Mouse (Mus musculus): Measurements from ENCODE around the gene Tram1l1.
"Not testable (repeated sequence)": the region's sequence is repeated elsewhere in the genome, so short reads cannot be mapped to it uniquely, and the experiment has no call there.

Gene Tram1l1

DNA sequence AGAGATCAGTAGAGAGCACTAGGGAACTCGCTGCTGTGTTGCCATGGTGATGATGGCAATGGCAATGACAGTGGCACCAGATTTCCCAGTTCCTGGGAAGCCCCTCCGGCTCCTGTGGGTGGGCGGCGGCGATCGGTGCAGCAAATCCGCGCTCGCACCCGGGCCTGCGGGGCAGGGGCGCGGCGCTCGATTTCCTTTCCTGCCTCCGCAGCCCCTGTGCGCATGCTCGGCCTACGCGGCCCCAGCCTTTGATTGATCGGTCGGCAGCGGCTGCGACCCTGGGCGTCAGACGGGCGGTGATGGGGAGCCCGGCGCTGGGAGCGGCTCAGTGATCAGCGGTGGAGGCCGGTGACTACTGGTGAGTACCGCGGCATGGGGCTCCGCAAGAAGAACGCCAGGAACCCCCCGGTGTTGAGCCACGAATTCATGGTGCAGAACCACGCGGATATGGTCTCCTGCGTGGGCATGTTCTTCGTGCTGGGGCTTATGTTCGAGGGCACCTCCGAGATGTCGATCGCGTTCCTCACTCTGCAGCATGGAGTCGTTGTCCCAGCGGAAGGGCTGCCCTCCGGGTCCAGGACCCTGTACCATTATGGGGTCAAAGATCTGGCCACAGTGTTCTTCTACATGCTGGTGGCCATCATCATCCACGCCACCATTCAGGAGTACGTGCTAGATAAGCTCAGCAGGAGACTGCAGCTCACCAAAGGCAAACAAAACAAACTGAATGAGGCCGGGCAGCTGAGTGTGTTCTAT is at the start of gene Tram1l1:
Gene Tram1l1 (plus strand): TSS at position 35 of the 756 bp plus-strand sequence.
- peak; percentile 87 for DNase-seq

DNA sequence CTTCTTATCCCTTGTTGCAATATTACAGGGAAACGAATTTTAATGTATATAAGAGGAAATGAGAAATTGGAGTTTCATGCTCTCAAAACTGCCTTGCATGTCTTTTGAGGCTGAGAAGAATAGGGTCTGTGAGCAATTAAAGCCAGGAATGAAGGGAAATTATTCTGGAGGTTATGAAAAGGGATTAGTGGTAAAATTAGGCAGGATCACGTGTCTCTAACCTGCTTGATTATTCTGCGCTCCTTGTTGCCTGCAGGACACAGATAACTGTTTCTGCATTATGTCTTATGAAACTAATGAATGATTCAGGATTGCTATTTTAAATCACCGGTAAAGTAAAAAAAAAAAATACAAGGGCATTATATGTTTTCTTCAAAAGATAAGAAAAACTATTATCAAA is 49.4 kb upstream of the Tram1l1 start:
- DNase-seq = no peak

DNA sequence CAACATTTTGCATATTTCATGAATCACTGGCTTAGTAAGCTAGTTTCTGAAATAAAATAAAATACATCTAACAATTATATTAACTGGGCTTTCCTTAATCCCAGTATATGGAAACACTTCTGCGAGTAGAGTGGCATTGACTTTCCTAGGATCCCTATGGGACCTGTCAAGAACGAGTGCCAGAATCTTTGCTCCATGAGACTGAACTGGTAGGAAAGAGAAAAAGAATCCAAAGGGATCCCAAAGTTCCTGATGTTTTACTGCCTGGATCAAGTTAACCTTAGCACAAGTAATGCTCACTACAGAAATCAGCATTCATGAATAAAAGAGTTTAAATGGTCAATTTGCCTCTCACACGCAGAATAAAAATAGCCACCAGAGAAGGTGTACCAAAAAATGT is 49.0 kb upstream of the Tram1l1 start:
- DNase-seq = no peak

DNA sequence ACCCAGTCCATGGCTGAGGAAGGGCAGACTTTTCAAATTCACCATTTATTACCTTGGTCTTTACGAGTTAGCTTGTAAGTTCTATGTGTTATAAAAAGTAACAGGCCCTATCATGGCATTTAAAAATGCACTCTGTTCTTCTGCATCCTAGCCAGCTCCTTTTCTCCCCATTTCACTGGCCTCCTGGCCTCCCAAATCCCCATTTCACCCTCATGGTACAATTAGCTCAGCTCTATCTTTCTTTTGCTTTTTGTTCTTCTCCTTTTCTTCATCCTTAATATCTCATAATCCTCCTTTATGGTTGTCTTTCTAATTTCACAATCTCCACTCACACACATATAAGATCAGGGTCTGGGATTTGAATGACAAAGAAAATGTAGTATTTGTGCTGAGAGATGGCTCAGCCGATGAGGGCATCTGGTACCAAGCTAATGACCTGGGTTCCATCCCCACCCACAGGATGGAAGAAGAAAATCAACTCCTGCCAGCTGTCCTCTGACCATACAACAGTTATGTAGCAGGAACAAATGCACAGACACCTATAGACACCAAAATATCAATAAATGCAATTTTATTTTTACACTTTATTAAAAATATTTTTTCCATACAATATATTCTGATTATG is 48.1 kb upstream of the Tram1l1 start:
- DNase-seq = no peak

DNA sequence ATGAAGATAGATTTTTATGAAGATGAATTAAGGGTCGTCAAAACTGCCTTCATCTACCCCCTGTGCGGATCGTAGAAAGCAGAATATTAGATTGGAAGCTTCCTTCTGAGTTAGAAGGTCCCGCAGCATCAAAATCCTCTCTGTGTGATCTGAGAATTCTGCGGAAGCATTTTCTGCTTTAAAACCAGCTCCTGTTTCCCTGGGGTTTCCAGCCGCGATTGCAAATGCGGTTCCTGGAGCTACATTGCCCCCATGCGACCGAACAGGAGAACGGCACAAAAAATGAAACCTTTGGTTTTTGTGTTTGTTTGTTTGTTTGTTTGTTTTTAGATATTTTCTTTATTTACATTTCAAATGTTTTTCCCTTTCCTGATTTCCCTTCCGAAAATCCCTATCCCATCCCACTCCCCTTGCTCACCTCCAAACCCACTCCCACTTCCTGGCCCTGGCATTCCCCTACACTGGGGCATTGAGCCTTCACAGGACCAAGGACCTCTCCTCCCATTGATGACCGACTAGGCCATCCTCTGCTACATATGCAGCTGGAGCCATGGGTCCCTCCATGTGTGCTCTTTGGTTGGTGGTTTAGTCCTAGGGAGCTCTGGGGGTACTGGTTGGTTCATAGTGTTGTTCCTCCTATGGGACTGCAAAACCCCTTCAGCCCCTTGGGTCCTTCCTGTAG is 45.6 kb upstream of the Tram1l1 start:
- DNase-seq = peak; percentile 37

DNA sequence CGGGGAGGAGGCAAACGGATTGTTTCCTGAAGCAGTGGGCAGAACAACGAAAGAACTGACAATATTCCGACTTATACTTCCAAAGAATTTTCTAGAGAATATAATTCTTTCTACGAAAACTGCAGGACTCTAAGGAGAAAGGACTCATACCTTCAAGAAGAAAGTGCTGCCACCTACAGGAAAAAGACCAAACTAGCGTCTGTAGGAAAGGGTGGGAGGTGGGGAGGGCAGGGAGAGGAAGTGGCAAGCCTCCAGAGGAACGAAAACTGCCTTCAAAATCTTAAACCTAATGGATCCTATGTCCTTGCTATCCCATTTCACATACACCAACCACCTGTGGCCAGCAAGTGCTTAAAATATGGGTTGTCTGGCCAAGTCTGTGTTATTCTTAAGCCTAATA is 31.7 kb upstream of the Tram1l1 start:
- not testable (repeated sequence) for DNase-seq

DNA sequence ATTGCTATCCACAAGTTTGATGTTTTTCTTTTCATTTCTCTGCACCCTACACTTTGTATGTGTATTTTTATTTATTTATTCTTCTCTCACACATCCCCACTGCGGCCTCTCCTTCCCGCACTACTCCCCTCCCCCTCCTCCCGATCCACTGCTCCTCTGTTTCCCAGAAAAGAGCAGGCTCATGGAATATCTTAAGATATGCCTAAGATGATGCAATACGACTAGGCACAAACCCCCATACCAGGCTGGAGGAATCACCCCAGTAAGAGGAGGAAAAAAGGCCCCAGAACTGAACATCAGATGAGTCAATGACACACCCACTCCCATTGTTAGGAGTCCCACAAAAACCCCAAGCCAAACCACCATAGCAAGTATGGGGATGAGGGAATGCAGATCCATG is 1.4 kb upstream of the Tram1l1 start:
- DNase-seq = no peak

DNA sequence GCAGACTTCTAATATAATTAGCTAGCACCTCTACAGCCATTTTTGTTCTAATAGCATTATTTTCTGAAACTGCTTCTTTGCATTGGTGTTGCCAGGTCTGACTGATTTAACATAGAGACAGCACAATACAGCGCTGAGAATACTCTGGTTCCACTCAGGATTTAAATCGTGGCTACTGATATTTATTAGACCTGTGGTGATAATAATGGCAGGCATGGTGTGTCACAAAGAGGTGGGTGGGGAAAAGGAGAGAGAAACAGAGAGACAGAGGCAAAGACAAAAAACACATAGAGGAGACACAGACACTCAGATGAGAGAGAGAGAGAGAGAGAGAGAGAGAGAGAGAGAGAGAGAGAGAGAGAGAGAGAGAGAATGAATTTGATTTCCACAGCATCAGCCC is 257 bp upstream of the Tram1l1 start:
- DNase-seq = no peak

DNA sequence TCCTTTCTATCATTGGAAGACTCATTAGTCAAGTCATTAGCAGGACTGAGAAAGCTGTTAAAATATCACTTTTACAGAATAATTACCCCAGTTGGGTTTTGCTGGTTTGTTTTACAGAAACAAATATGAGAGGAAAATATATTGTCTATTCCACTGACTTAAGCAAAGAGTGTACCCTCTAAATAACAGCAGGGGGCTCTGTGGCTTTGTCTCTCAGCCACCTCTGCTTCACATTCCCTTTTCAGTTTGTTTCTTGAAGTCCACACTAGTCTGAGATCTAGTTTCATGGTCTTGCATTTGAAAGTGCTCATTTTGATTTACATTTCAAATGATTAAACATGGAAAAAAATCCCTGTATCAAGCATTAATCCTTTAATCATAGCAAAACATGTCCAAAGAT is 25.8 kb downstream of the Tram1l1 start:
- no peak for DNase-seq

DNA sequence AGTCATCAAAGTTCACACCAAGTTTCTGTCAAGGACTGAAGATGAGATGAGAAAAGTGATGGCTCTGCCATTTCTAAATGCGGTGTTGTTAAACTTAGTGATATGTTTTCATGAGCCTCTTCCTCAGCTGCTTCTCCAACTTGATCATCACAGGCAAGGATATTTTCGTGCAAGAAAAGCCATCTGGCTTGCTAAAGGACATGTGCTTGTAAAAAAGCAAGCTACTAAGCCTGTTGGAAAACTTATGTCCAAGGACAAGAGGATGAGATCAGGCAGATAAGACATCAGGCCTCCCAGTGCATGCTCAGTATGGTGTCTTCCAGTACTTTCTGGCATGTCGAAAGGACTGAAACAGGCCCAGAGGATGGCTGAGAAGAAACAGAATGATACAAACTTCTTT is 36.9 kb downstream of the Tram1l1 start:
- DNase-seq = peak; percentile 39

DNA sequence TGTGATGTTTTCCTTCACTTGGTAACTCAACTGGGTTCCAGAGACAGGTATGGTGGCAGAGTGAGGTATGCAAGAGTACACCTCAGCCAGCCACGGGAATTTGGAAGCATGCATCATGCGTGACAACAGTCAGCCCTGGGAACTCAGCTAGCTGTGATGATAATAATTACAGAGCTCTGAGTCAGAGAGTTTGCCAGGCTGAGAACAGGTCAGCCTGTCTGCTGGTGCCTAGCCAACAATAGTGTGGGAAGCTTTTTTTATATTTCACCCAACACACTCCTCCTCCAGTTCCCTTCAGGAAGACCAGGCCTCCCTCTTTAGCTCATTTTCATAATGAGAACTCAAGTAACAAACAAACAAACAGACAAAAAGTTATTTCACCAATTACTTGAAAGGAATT is 51.4 kb downstream of the Tram1l1 start:
- no peak for DNase-seq
